Mouse (Mus musculus): ENCODE data around the gene Tex48. TPM values are rescaled to one million over a fixed set of nuclear protein-coding genes. Genes with fewer than 3 reads are reported as not detected.

The Tex48 gene
- total and polyA plus RNA-seq, 3 experiments = not detected

- TF ChIP-seq ELF1 (IDR thresholded peaks at IDR 0.05; ENCODE audit: low read depth, low read length) (peak; percentile 41; the same call in 1 of the 2 replicates), SMC3 (IDR thresholded peaks at IDR 0.05; ENCODE audit: low read depth, low read length) (no peak), ZKSCAN1 (IDR thresholded peaks at IDR 0.05; ENCODE audit: borderline replicate concordance, low read depth, low read length) (no peak), MYC (IDR thresholded peaks at IDR 0.05; ENCODE audit: low read depth, low read length) (peak; percentile 83), UBTF (IDR thresholded peaks at IDR 0.05; ENCODE audit: low read depth, low read length) (no peak), EP300 (IDR thresholded peaks at IDR 0.05; ENCODE audit: low read length) (no peak), PAX5 (IDR thresholded peaks at IDR 0.05; ENCODE audit: low read length) (no peak), MAZ (IDR thresholded peaks at IDR 0.05; ENCODE audit: low read depth, low read length) (peak; percentile 50; the same call in 1 of the 2 replicates), KAT2A (IDR thresholded peaks at IDR 0.05; ENCODE audit: insufficient replicate concordance, low read length) (0 out of 2 replicates have a peak, but pooled peaks have one; percentile 9), CHD2 (IDR thresholded peaks at IDR 0.05; ENCODE audit: low read length) (no peak; the same call in 1 of the 2 replicates), BHLHE40 (IDR thresholded peaks at IDR 0.05; ENCODE audit: low read depth, low read length) (peak; percentile 78)
Measured at GRCm38 (mm10) chr4:63558407-63559081, 63.7 kb downstream of the Tex48 start, which contains the start of gene Tmem268 (continued).

- no peak overlapping the region for H3K27ac ChIP-seq (ENCODE audit: insufficient read depth, low read depth)
- H3K27me3 ChIP-seq (replicated peaks) = no peaks in the 10 kb centered on the region
- no peak for TF ChIP-seq ZNF384 (IDR thresholded peaks at IDR 0.05; ENCODE audit: low read depth, low read length)
- no peak for TF ChIP-seq TCF12 (IDR thresholded peaks at IDR 0.05; ENCODE audit: low read depth, low read length)
- TF ChIP-seq RAD21 (IDR thresholded peaks at IDR 0.05; ENCODE audit: low read depth, low read length) = no peak
- TF ChIP-seq ZMIZ1 (IDR thresholded peaks at IDR 0.05; ENCODE audit: low read depth, low read length) = 0 out of 2 replicates have a peak, but pooled peaks have one; percentile 46
- TF ChIP-seq MEF2A (IDR thresholded peaks at IDR 0.05; ENCODE audit: borderline replicate concordance, low read depth, low read length) = no peak
- TF ChIP-seq MAX (IDR thresholded peaks at IDR 0.05; ENCODE audit: low read length) = peak; percentile 51; the same call in 1 of the 2 replicates
- TF ChIP-seq SMC3 (IDR thresholded peaks at IDR 0.05; ENCODE audit: low read depth, low read length) = no peak
- no peak for TF ChIP-seq PAX5 (IDR thresholded peaks at IDR 0.05; ENCODE audit: low read length)
- no peak for TF ChIP-seq UBTF (IDR thresholded peaks at IDR 0.05; ENCODE audit: low read depth, low read length)
- peak; percentile 68; the same call in 1 of the 2 replicates for TF ChIP-seq SIN3A (IDR thresholded peaks at IDR 0.05; ENCODE audit: low read length)
- 0 out of 2 replicates have a peak, but pooled peaks have one; percentile 32 for TF ChIP-seq MAFK (IDR thresholded peaks at IDR 0.05; ENCODE audit: insufficient replicate concordance, low read length)
- no peak for TF ChIP-seq KAT2A (IDR thresholded peaks at IDR 0.05; ENCODE audit: insufficient replicate concordance, low read length)
- TF ChIP-seq NRF1 (IDR thresholded peaks at IDR 0.05; ENCODE audit: low read depth, low read length) = no peak
- no peak; the same call in 1 of the 2 replicates for TF ChIP-seq MXI1 (IDR thresholded peaks at IDR 0.05; ENCODE audit: low read depth, low read length)
- TF ChIP-seq MYC (IDR thresholded peaks at IDR 0.05; ENCODE audit: low read depth, low read length) = no peak
- no peak for TF ChIP-seq BHLHE40 (IDR thresholded peaks at IDR 0.05; ENCODE audit: low read depth, low read length)
- no peak for TF ChIP-seq ZKSCAN1 (IDR thresholded peaks at IDR 0.05; ENCODE audit: borderline replicate concordance, low read depth, low read length)
- 0 out of 2 replicates have a peak, but pooled peaks have one; percentile 22 for TF ChIP-seq CHD2 (IDR thresholded peaks at IDR 0.05; ENCODE audit: low read length)
- no peak for TF ChIP-seq ELF1 (IDR thresholded peaks at IDR 0.05; ENCODE audit: low read depth, low read length)
- TF ChIP-seq HCFC1 (IDR thresholded peaks at IDR 0.05; ENCODE audit: low read depth, low read length) = no peak
- TF ChIP-seq ETS1 (conservative IDR thresholded peaks at IDR 0.05; ENCODE audit: low read depth, low read length) = no peak
- no peak for TF ChIP-seq IRF4 (IDR thresholded peaks at IDR 0.05; ENCODE audit: low read depth, low read length)
- no peak; the same call in 1 of the 2 replicates for TF ChIP-seq CHD1 (IDR thresholded peaks at IDR 0.05; ENCODE audit: low read depth, low read length)
- TF ChIP-seq POLR2AphosphoS2 (IDR thresholded peaks at IDR 0.05; ENCODE audit: low read depth, low read length) = no peak
- TF ChIP-seq USF1 (IDR thresholded peaks at IDR 0.05; ENCODE audit: low read depth, low read length) = no peak
- TF ChIP-seq EP300 (IDR thresholded peaks at IDR 0.05; ENCODE audit: low read length) = peak; percentile 14; the same call in 1 of the 2 replicates
- peak; percentile 36 for DNase-seq (ENCODE audit: extremely low read depth)
- H3K9ac ChIP-seq (ENCODE audit: insufficient read depth, low read depth) = peak overlapping the region; percentile 99
- in situ Hi-C loops (cut with MboI; ENCODE audit: low pct_ligation_motif_present, low pct_unique_long_range_greater_than_20kb, low sequenced_read_pairs) (loop anchor here (25.0 kb wide), 1 partner anchor 345 kb away; the partner anchor contains the start of gene Col27a1), dilution Hi-C loops (cut with MboI; ENCODE audit: extremely low pct_ligation_motif_present, extremely low pct_unique_long_range_greater_than_20kb, low sequenced_read_pairs) (no loop called here)
- H3K79me2 ChIP-seq (replicated peaks; ENCODE audit: control insufficient read depth, extremely low read depth, insufficient read depth, poor library complexity, severe bottlenecking) = no peaks in the 10 kb centered on the region
- peak overlapping the region; percentile 74 to 79 (median 77) for H3K4me3 ChIP-seq (replicated peaks in 1 of 3; ENCODE audit: low read depth in 2 of 3, low read length in 2 of 3, poor library complexity in 1 of 3)
- H3K9me3 ChIP-seq (replicated peaks; ENCODE audit: low read length) = no peaks in the 10 kb centered on the region
- peak overlapping the region; percentile 77 for H3K4me2 ChIP-seq (ENCODE audit: insufficient read depth, low read depth, poor library complexity, severe bottlenecking)
- H3K4me1 ChIP-seq (ENCODE audit: control insufficient read depth in 1 of 2, insufficient read depth in 2 of 2) = peaks cover 32 to 59% of the 10 kb centered on the region in 2 experiments
- H3K36me3 ChIP-seq (replicated peaks in 1 of 2; ENCODE audit: control insufficient read depth in 1 of 2, insufficient read depth in 1 of 2, low read length in 1 of 2) = peaks cover 8 to 29% of the 10 kb centered on the region in 2 experiments
Measured at GRCm38 (mm10) chr4:63557124-63558059, 64.8 kb downstream of the Tex48 start.

Data from CH12.LX (cell line).